Mouse (Mus musculus): ENCODE data around the gene Ankrd63. TPM values are rescaled to one million over a fixed set of nuclear protein-coding genes. Genes with fewer than 3 reads are reported as not detected.

Gene Ankrd63
- polyA plus RNA-seq, 1 experiment from 2014 or later = 0.37 TPM

DNA sequence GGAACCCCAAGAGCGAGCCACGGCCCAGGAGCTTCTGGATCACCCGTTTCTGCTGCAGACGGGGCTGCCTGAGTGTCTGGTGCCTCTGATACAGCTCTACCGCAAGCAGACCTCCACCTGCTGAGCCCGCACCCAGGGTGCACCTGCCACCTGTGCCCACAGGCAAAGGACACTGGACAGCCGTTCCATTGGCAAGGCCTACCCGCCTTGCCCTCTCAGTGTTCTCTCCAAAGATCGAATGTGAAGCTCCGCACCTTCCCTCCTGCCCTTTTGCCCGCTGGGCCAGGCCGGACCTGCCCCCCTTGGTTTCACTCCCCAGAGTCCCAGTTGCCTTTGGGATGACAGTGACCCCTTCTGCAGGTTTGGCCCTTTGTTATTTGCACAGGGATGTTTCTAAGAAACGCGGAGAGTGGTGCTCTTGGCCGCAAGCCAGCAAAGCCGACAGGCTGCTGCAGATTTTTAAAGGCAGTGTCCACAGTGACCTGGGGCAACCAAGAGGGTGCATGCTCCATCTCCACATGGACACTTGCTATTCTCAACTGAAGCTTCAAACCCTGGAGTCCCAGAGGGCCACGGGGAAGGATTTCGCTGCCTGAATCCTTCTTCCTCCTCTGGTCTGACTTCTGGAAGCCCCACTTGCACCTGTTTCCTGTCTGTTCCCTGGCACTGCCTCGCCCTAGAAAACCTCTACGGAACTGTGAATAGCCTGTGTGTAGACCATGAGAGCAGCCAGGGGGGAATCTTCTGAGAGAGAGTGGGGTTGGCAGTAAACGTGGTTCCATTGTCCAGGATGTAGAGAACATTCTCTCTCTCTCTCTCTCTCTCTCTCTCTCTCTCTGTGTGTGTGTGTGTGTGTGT lies 7.1 kb downstream of the Ankrd63 start:
- DNase-seq (ENCODE audit: low spot score) (no peak), ATAC-seq (replicated peaks; ENCODE audit: low FRiP score, low read depth) (no peak)
- no peak overlapping the region for H3K9ac ChIP-seq (ENCODE audit: low read depth, low read length)
- WGBS = 42% methylated on average over 21 of the region's 21 CpGs
- no peaks in the 10 kb centered on the region for H3K9me3 ChIP-seq (replicated peaks; ENCODE audit: low read length)
- H3K4me3 ChIP-seq (replicated peaks; ENCODE audit: low read depth, low read length) = no peak overlapping the region
- no peak overlapping the region for H3K27ac ChIP-seq
- H3K27me3 ChIP-seq (ENCODE audit: insufficient read depth, low read length) = peaks cover 20% of the 10 kb centered on the region
- H3K4me1 ChIP-seq (replicated peaks; ENCODE audit: insufficient read depth, low read length) = no peaks in the 10 kb centered on the region; the same call in 1 of the 2 replicates
- no peak overlapping the region for H3K4me2 ChIP-seq (ENCODE audit: low read length)
- no peaks in the 10 kb centered on the region for H3K36me3 ChIP-seq (ENCODE audit: insufficient read depth, low read length)
- TF ChIP-seq CTCF (IDR thresholded peaks at IDR 0.05; ENCODE audit: low read depth) = no peak

- DNase-seq (ENCODE audit: low spot score) (peak; percentile 78), ATAC-seq (replicated peaks; ENCODE audit: low FRiP score, low read depth) (no peak)
- H3K36me3 ChIP-seq (ENCODE audit: insufficient read depth, low read length) = no peaks in the 10 kb centered on the region
- no peak overlapping the region for H3K9ac ChIP-seq (ENCODE audit: low read depth, low read length)
- WGBS = 33% methylated on average over 11 of the region's 11 CpGs
- no peak overlapping the region for H3K27ac ChIP-seq
- H3K4me2 ChIP-seq (ENCODE audit: low read length) = no peak overlapping the region
- H3K4me1 ChIP-seq (replicated peaks; ENCODE audit: insufficient read depth, low read length) = no peaks in the 10 kb centered on the region; the same call in 1 of the 2 replicates
- H3K4me3 ChIP-seq (replicated peaks; ENCODE audit: low read depth, low read length) = no peak overlapping the region
- peak; percentile 83 for TF ChIP-seq CTCF (IDR thresholded peaks at IDR 0.05; ENCODE audit: low read depth)
- H3K27me3 ChIP-seq (ENCODE audit: insufficient read depth, low read length) = peaks cover 11% of the 10 kb centered on the region; the same call in 1 of the 2 replicates
- no peaks in the 10 kb centered on the region for H3K9me3 ChIP-seq (replicated peaks; ENCODE audit: low read length)
Measured at GRCm38 (mm10) chr2:118695677-118696232, 8.0 kb downstream of the Ankrd63 start.

DNA sequence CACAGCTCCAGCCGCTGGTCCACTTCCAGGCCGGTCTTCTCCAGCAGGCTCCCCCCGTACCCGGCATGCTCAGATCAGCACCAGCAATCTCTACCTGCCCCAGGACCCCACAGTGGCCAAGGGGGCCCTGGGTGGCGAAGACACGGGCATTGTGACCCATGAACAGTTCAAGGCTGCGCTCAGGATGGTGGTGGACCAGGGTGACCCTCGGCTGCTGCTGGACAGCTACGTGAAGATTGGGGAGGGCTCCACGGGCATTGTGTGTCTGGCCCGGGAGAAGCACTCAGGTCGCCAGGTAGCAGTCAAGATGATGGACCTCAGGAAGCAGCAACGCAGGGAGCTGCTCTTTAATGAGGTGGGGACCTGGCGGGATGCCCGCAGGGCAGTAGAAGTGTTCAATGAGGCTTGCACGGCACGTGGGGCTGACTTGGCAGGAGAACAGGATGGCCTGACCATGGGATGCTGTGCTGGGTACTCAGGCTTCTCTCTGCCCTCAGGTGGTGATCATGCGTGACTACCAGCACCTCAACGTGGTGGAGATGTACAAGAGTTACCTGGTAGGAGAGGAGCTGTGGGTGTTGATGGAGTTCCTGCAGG lies 10.3 kb downstream of the Ankrd63 start:
- H3K4me1 ChIP-seq (replicated peaks; ENCODE audit: insufficient read depth, low read length) = no peaks in the 10 kb centered on the region
- DNase-seq (ENCODE audit: low spot score) (no peak), ATAC-seq (replicated peaks; ENCODE audit: low FRiP score, low read depth) (peak; percentile 45; the same call in 1 of the 2 replicates)
- H3K4me3 ChIP-seq (replicated peaks; ENCODE audit: low read depth, low read length) = no peak overlapping the region
- no peaks in the 10 kb centered on the region for H3K9me3 ChIP-seq (replicated peaks; ENCODE audit: low read length)
- TF ChIP-seq CTCF (IDR thresholded peaks at IDR 0.05; ENCODE audit: low read depth) = no peak
- no peak overlapping the region for H3K27ac ChIP-seq
- H3K27me3 ChIP-seq (ENCODE audit: insufficient read depth, low read length) = peaks cover 8% of the 10 kb centered on the region; the same call in 1 of the 2 replicates
- no peaks in the 10 kb centered on the region for H3K36me3 ChIP-seq (ENCODE audit: insufficient read depth, low read length)
- no peak overlapping the region for H3K9ac ChIP-seq (ENCODE audit: low read depth, low read length)
- H3K4me2 ChIP-seq (ENCODE audit: low read length) = no peak overlapping the region
- 69% methylated on average over 19 of the region's 19 CpGs for WGBS

- DNase-seq (ENCODE audit: low spot score) = no peak
- no peak overlapping the region for H3K9ac ChIP-seq (ENCODE audit: low read depth, low read length)
- no peaks in the 10 kb centered on the region for H3K27me3 ChIP-seq (ENCODE audit: insufficient read depth, low read length)
- H3K9me3 ChIP-seq (replicated peaks; ENCODE audit: low read length) = no peaks in the 10 kb centered on the region
- no peak overlapping the region for H3K4me2 ChIP-seq (ENCODE audit: low read length)
- H3K4me1 ChIP-seq (replicated peaks; ENCODE audit: insufficient read depth, low read length) = no peaks in the 10 kb centered on the region
- no peak overlapping the region for H3K27ac ChIP-seq
- ATAC-seq (replicated peaks; ENCODE audit: low FRiP score, low read depth) = no peak
- no peaks in the 10 kb centered on the region for H3K36me3 ChIP-seq (ENCODE audit: insufficient read depth, low read length)
- TF ChIP-seq CTCF (IDR thresholded peaks at IDR 0.05; ENCODE audit: low read depth) = no peak
- WGBS = 78% methylated on average over 9 of the region's 10 CpGs
- no peak overlapping the region for H3K4me3 ChIP-seq (replicated peaks; ENCODE audit: low read depth, low read length)
Measured at GRCm38 (mm10) chr2:118689875-118690274, 13.9 kb downstream of the Ankrd63 start.

GRCm38 (mm10) chr2:118687791-118688190 lies 16.0 kb downstream of the Ankrd63 start:
- TF ChIP-seq CTCF (IDR thresholded peaks at IDR 0.05; ENCODE audit: low read depth) = no peak
- H3K27ac ChIP-seq = no peak overlapping the region
- H3K4me3 ChIP-seq (replicated peaks; ENCODE audit: low read depth, low read length) = no peak overlapping the region
- no peak for DNase-seq (ENCODE audit: low spot score)
- H3K27me3 ChIP-seq (ENCODE audit: insufficient read depth, low read length) = no peaks in the 10 kb centered on the region
- H3K9ac ChIP-seq (ENCODE audit: low read depth, low read length) = no peak overlapping the region
- no peak for ATAC-seq (replicated peaks; ENCODE audit: low FRiP score, low read depth)
- no peaks in the 10 kb centered on the region for H3K4me1 ChIP-seq (replicated peaks; ENCODE audit: insufficient read depth, low read length)
- H3K4me2 ChIP-seq (ENCODE audit: low read length) = no peak overlapping the region
- no peaks in the 10 kb centered on the region for H3K9me3 ChIP-seq (replicated peaks; ENCODE audit: low read length)
- no peaks in the 10 kb centered on the region for H3K36me3 ChIP-seq (ENCODE audit: insufficient read depth, low read length)
- 89% methylated on average over 3 of the region's 3 CpGs for WGBS

- H3K4me2 ChIP-seq (ENCODE audit: low read length) = no peak overlapping the region
- no peak for DNase-seq (ENCODE audit: low spot score)
- no peaks in the 10 kb centered on the region for H3K36me3 ChIP-seq (ENCODE audit: insufficient read depth, low read length)
- H3K9me3 ChIP-seq (replicated peaks; ENCODE audit: low read length) = no peaks in the 10 kb centered on the region
- ATAC-seq (replicated peaks; ENCODE audit: low FRiP score, low read depth) = no peak
- no peaks in the 10 kb centered on the region for H3K4me1 ChIP-seq (replicated peaks; ENCODE audit: insufficient read depth, low read length)
- 59% methylated on average over 8 of the region's 8 CpGs for WGBS
- TF ChIP-seq CTCF (IDR thresholded peaks at IDR 0.05; ENCODE audit: low read depth) = no peak
- H3K27ac ChIP-seq = no peak overlapping the region
- no peak overlapping the region for H3K9ac ChIP-seq (ENCODE audit: low read depth, low read length)
- no peaks in the 10 kb centered on the region for H3K27me3 ChIP-seq (ENCODE audit: insufficient read depth, low read length)
- H3K4me3 ChIP-seq (replicated peaks; ENCODE audit: low read depth, low read length) = no peak overlapping the region
Measured at GRCm38 (mm10) chr2:118686693-118687092, 17.1 kb downstream of the Ankrd63 start.

Data from kidney, postnatal 0 days (tissue).